Mouse (Mus musculus) limb, embryonic 11.5 days (tissue): ENCODE results near the gene Atp6v0a1. TPM values are rescaled to one million over a fixed set of nuclear protein-coding genes. Genes with fewer than 3 reads are reported as not detected.

Experiments used
- ATAC-seq: fragments of 200-750 bp; cut with Nextera tagmentation; 2 replicates; pipeline ENCODE4 v1.8.0; 2017; ENCODE audit warnings: low read depth; ENCODE audit not compliant: insufficient number of reproducible peaks, low FRiP score, low TSS enrichment
- DNase-seq: peaks from one replicate; pipeline ENCODE4 v3.0.0-alpha.2; 2015; ENCODE audit warnings: low spot score
- H3K27ac ChIP-seq: fragments of 300-500 bp; sonication (generic); replicated peaks from 2 replicates; pipeline ENCODE4 v1.5.1; 2014; ENCODE audit warnings: low read depth, mild to moderate bottlenecking, low read length
- H3K27me3 ChIP-seq: fragments of 300-500 bp; sonication (generic); 2 replicates; pipeline ENCODE4 v1.6.1; 2014; ENCODE audit warnings: mild to moderate bottlenecking, low read length, mixed read lengths; ENCODE audit not compliant: control insufficient read depth, insufficient read depth
- H3K36me3 ChIP-seq: fragments of 300-500 bp; sonication (generic); 2 replicates; pipeline ENCODE4 v1.6.1; 2014; ENCODE audit warnings: mild to moderate bottlenecking, low read length, moderate library complexity, mixed read lengths; ENCODE audit not compliant: control insufficient read depth, insufficient read depth
- H3K4me1 ChIP-seq: fragments of 300-500 bp; sonication (generic); 2 replicates; pipeline ENCODE4 v1.6.1; 2014; ENCODE audit warnings: low read length, mixed read lengths; ENCODE audit not compliant: control insufficient read depth, insufficient read depth
- H3K4me2 ChIP-seq: fragments of 300-500 bp; sonication (generic); 2 replicates; pipeline ENCODE4 v1.6.1; 2014; ENCODE audit warnings: low read depth, mild to moderate bottlenecking, moderate library complexity; ENCODE audit not compliant: severe bottlenecking
- H3K4me3 ChIP-seq: fragments of 300-500 bp; sonication (generic); 2 replicates; pipeline ENCODE4 v1.5.1; 2014; ENCODE audit warnings: low read depth, low read length
- H3K9ac ChIP-seq: fragments of 300-500 bp; sonication (generic); 2 replicates; pipeline ENCODE4 v1.6.1; 2014; ENCODE audit warnings: mild to moderate bottlenecking, low read length
- H3K9me3 ChIP-seq: fragments of 300-500 bp; sonication (generic); 2 replicates; pipeline ENCODE4 v1.6.1; 2016; ENCODE audit warnings: low read length; ENCODE audit not compliant: control insufficient read depth
- WGBS: fragments of 180-500 bp; shearing (Covaris S2); extraction: QIAGEN DNeasy Blood & Tissue Kit; methylation state at CpG from one replicate; pipeline ENCODE4 v1.1.7; 2014; 5-methylcytosine and 5-hydroxymethylcytosine counted together
- polyA plus RNA-seq: library from polyadenylated mRNA; unstranded; fragments of >200 nt; fragmentation: Nextera tagmentation; extraction: Ambion mirVana; gene quantifications from 2 replicates; pipeline ENCODE4 v1.2.1, GENCODE M21; 2014

Gene Atp6v0a1
- polyA plus RNA-seq, 1 experiment from 2014 or later: 27.1 TPM

DNA sequence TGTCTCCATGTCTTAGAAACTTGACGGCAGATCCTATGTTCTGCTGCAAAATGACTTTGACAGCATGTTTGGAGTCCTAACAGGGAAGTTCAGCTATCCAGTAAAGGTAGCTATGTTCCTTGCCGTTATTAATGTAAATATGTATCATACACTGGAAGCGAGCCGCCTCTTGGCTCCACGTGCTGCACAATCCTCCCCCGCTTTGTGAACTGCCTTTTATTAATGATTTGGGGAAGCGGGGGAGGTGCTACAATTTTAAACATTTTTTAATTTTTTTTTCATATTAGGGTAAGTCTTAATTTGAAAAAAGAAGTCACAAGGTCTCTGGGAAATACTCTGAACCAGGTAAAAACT, 25.5 kb upstream of the Atp6v0a1 start:
- DNase-seq: no peak
- H3K4me2 ChIP-seq: no peak overlapping the region
- 78% methylated on average over 7 of the region's 7 CpGs for WGBS
- ATAC-seq: no peak
- no peak overlapping the region for H3K4me3 ChIP-seq
- H3K9me3 ChIP-seq: no peaks in the 10 kb centered on the region
- peaks cover 12% of the 10 kb centered on the region for H3K27me3 ChIP-seq
- H3K9ac ChIP-seq: no peak overlapping the region
- no peak overlapping the region for H3K27ac ChIP-seq
- peaks cover 2% of the 10 kb centered on the region; the same call in 1 of the 2 replicates for H3K4me1 ChIP-seq
- H3K36me3 ChIP-seq: no peaks in the 10 kb centered on the region

DNA sequence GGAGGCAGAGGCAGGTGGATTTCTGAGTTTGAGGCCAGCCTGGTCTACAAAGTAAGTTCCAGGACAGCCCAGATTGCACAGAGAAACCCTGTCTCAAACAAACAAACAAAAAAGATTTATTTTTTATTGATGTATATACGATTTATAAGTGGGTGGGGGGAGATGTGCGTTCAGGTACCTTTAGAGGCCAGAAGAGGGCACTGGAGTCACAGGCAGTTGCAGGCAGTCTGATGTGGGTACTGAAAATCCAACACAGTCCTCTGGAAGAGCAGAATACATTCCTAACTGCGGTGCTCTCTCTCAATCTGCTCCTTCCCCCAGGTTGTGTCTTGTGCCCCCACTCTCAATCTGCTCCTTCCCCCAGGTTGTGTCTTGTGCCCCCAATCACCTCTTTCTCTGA, 23.6 kb upstream of the Atp6v0a1 start:
- Histone ChIP-seq H3K27ac (no peak overlapping the region), H3K9ac (no peak overlapping the region), H3K4me3 (no peak overlapping the region), H3K9me3 (no peaks in the 10 kb centered on the region), H3K27me3 (peaks cover 12% of the 10 kb centered on the region), H3K4me1 (peaks cover 2% of the 10 kb centered on the region; the same call in 1 of the 2 replicates), H3K4me2 (no peak overlapping the region), H3K36me3 (no peaks in the 10 kb centered on the region)
- no peak for ATAC-seq
- no peak for DNase-seq
- 52% methylated on average over 3 of the region's 3 CpGs for WGBS

DNA sequence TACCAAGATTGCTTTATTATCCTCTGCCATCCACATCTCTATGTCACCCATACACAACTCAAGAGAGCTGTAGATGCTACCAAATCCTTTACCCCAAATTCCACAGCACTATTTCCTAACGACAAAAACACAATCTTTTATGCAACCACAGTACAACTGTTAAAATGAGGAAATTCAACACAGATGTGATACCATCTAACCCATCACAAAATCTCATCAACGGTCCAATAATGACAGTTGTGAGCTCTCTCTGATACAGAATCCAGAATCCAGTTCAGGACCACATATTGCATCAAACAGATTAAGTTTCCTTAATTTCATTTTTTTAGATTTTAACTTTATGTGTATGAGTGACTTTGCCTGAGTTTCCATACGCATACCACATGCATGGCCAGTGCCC, 20.6 kb upstream of the Atp6v0a1 start:
- 80% methylated on average over 3 of the region's 3 CpGs for WGBS
- Histone ChIP-seq H3K4me2 (no peak overlapping the region), H3K9ac (no peak overlapping the region), H3K27ac (no peak overlapping the region), H3K4me1 (no peaks in the 10 kb centered on the region), H3K36me3 (no peaks in the 10 kb centered on the region), H3K27me3 (no peaks in the 10 kb centered on the region), H3K4me3 (no peak overlapping the region), H3K9me3 (no peaks in the 10 kb centered on the region)
- DNase-seq (no peak), ATAC-seq (no peak)

DNA sequence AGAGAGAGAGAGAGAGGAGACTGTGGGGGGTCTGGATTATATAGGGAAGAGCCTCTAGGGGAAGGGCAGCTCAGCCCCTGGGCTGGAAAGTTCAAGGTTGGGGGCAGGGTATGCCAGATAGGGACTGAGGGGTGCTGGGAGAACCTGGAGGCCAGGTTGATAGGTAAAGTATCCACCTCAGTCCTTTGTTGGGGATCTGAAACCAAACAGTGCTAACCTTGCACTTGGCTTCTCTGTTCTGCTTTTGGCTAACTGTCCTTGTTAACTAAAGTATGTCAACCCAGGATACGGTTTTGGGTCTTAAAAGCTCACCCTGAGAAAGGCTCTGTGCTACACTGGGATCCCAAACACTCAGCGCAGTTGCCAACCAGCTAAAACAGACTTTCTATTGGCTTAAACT, 19.6 kb upstream of the Atp6v0a1 start:
- 63% methylated on average over 2 of the region's 2 CpGs for WGBS

DNA sequence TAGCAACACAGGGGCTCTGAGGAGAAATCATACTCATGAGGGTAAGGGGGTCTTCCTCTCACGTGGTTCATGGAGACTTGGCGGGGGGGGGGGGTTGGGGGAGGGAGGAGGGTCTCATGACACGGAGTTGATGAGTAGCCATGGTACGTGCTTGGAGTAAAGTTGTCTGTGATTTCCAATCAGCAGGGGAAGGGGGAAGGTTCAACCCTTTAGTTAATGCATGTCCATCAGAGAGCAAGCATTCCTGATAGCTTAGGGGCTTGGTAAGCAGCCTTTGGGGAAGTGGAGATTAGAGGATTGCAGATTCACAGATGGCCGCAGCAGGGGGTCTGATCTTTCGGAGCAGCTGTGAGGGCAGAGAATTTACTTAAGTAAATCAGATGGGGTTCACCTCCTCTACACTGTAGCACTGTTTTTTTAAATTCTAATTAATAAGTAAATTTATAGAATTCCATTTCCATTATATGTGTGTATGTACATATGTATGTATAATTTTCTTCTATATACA, 18.2 kb upstream of the Atp6v0a1 start:
- DNase-seq: no peak
- no peaks in the 10 kb centered on the region for H3K36me3 ChIP-seq
- no peaks in the 10 kb centered on the region for H3K27me3 ChIP-seq
- no peak overlapping the region for H3K9ac ChIP-seq
- H3K4me1 ChIP-seq: no peaks in the 10 kb centered on the region
- no peak overlapping the region for H3K4me2 ChIP-seq
- no peak overlapping the region for H3K4me3 ChIP-seq
- no peak overlapping the region for H3K27ac ChIP-seq
- H3K9me3 ChIP-seq: no peaks in the 10 kb centered on the region
- WGBS: 21% methylated on average over 6 of the region's 6 CpGs
- no peak for ATAC-seq

More for the DNA sequence above, 19.6 kb upstream of the Atp6v0a1 start:
- no peak overlapping the region for H3K9ac ChIP-seq
- H3K27me3 ChIP-seq: no peaks in the 10 kb centered on the region
- H3K27ac ChIP-seq: no peak overlapping the region
- no peak overlapping the region for H3K4me2 ChIP-seq
- DNase-seq: no peak
- no peaks in the 10 kb centered on the region for H3K4me1 ChIP-seq
- no peaks in the 10 kb centered on the region for H3K36me3 ChIP-seq
- H3K4me3 ChIP-seq: no peak overlapping the region
- ATAC-seq: no peak
- no peaks in the 10 kb centered on the region for H3K9me3 ChIP-seq

DNA sequence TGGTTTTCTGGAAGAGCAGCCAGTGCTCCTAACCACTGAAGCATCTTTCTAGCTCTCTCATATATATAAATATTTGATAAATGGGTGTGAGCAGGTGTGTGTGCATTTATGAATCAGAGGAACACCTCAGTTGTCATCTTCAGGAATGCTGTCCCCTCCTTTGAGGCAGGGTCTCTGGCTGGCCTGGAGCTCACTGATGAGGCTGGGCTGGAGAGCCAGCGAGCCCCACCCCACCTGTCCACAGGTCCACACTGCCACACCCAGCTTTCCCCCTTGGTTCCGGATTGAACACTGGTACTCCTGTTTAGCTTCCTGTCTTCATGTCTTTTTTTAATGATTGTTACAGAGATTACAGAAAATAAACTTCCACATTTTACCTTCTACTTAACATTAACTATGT, 15.8 kb upstream of the Atp6v0a1 start:
- H3K9me3 ChIP-seq: no peaks in the 10 kb centered on the region
- H3K4me2 ChIP-seq: no peak overlapping the region
- no peak overlapping the region for H3K4me3 ChIP-seq
- DNase-seq (no peak), ATAC-seq (no peak)
- no peak overlapping the region for H3K9ac ChIP-seq
- no peaks in the 10 kb centered on the region for H3K4me1 ChIP-seq
- WGBS: 77% methylated on average over 2 of the region's 2 CpGs
- no peaks in the 10 kb centered on the region for H3K27me3 ChIP-seq
- H3K36me3 ChIP-seq: no peaks in the 10 kb centered on the region
- no peak overlapping the region for H3K27ac ChIP-seq

DNA sequence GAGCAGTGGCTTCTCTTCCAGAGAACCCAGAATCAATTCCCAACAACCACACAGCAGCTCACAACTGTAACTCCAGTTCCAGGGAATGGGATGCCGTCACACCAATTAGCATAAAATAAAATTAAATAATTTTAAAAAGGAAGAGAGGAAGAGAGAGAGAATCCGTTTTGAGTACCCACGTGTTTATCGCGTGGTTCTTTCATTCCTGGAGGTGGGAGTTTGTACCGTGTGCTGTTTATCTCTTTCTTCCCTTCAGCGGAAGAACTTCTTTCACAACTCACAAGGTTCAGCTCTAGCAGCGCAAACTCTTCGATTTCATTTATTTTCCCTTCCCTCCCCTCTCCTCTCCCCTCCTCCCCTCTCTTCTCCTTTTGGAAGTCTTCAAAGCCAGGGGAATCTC, 15.0 kb upstream of the Atp6v0a1 start:
- Histone ChIP-seq H3K9me3 (no peaks in the 10 kb centered on the region), H3K27me3 (no peaks in the 10 kb centered on the region), H3K9ac (no peak overlapping the region), H3K4me2 (no peak overlapping the region), H3K27ac (no peak overlapping the region), H3K4me3 (no peak overlapping the region), H3K4me1 (no peaks in the 10 kb centered on the region), H3K36me3 (no peaks in the 10 kb centered on the region)
- WGBS: 63% methylated on average over 9 of the region's 9 CpGs
- DNase-seq: no peak
- no peak for ATAC-seq

DNA sequence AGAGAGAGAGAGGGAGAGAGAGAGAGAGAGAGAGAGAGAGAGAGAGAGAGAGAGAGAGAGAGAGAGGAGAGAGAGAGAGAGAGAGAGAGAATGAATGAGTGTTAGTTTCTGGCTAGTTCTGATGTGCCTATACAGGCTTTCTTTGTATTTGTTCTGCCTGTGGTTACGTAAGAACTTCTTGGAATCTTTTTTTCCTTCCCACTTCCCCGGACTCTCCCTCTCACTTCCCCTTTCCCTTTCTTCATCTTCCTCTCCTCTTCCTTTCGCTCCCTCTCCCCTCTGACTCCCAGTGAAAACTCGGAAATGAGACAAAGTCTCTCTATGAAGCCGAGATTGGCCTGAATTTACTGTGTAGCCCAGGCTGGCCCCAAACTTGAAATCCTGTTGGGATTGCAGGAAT, 14.6 kb upstream of the Atp6v0a1 start:
- H3K27me3 ChIP-seq: no peaks in the 10 kb centered on the region
- WGBS: 70% methylated on average over 5 of the region's 5 CpGs
- H3K4me1 ChIP-seq: no peaks in the 10 kb centered on the region
- no peaks in the 10 kb centered on the region for H3K9me3 ChIP-seq
- no peaks in the 10 kb centered on the region for H3K36me3 ChIP-seq
- no peak overlapping the region for H3K4me2 ChIP-seq
- DNase-seq: no peak
- H3K9ac ChIP-seq: no peak overlapping the region
- ATAC-seq: no peak
- H3K27ac ChIP-seq: no peak overlapping the region
- no peak overlapping the region for H3K4me3 ChIP-seq

DNA sequence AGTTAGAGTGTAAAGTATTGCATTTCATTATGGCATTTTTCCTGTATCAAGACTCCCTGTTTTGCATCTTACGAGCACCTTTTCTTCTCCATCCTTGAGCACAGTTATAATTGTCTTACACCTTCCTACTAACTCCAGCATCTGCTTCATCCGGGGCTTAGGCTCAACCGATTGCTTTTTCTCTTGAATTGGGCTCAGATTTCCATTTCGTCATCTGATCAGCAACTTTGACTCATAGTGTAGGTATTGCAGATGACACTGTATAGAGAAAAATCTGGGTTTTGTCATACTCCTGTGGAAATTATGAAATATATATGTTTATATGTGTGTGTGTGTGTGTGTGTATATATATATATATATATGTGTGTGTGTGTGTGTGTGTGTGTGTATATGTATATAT, 12.8 kb upstream of the Atp6v0a1 start:
- no peaks in the 10 kb centered on the region for H3K27me3 ChIP-seq
- DNase-seq (no peak), ATAC-seq (no peak)
- no peak overlapping the region for H3K27ac ChIP-seq
- H3K4me3 ChIP-seq: no peak overlapping the region
- no peaks in the 10 kb centered on the region for H3K9me3 ChIP-seq
- no peak overlapping the region for H3K4me2 ChIP-seq
- H3K4me1 ChIP-seq: no peaks in the 10 kb centered on the region
- no peak overlapping the region for H3K9ac ChIP-seq
- WGBS: 76% methylated on average over 4 of the region's 4 CpGs
- no peaks in the 10 kb centered on the region for H3K36me3 ChIP-seq
